Mouse (Mus musculus): ENCODE measurements around the gene Cntn2. TPM values are rescaled to one million over a fixed set of nuclear protein-coding genes. Genes with fewer than 3 reads are reported as not detected.

Gene Cntn2
- 38.9 and 44.0 TPM in 2 replicates for polyA plus RNA-seq (2015; fragmentation: Nextera tagmentation; extraction: Ambion mirVana)

DNA sequence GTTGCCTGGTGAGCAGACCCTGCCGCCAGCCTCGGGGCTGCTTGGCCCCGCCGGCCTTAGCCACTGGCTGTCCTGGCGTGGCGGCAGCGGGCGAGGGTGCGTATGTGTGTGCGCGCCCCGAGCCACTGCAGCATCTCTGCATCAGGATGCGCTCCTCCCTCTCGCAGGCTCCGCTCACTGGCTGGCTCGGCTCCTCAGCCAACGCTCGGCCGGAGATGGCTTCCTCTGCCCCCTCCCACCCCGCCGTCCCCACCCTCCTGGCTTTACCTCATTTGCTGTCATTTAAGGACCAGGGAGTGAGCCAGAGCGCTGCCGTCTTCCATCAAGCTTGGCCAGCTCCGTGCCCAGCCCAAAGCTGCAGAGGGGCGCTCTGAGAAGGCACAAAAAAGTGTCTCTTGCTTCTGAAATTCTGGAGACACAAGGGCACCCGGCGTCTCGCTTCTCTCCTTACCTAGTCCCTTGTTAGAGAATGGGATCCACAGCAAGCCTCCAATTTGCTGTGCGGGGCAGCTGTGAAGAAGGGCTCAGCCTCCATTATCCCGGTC lies at the start of gene Cntn2:
TSS of gene Cntn2 (minus strand) at position 495 of the 545 bp plus-strand sequence.
- 1% methylated on average over 30 of the region's 30 CpGs for WGBS
- Histone ChIP-seq H3K27me3 (replicated peaks) (no peaks in the 10 kb centered on the region), H3K4me2 (peak within 1 kb of the TSS; percentile 80), H3K27ac (peak within 1 kb of the TSS; percentile 85), H3K9me3 (no peaks in the 10 kb centered on the region), H3K4me3 (peak within 1 kb of the TSS; percentile 52), H3K9ac (peak within 1 kb of the TSS; percentile 70), H3K4me1 (peaks cover 43% of the 10 kb centered on the region), H3K36me3 (replicated peaks) (no peaks in the 10 kb centered on the region)
- ATAC-seq (replicated peaks), result peak; percentile 91

GRCm38 (mm10) chr1:132592145-132592544 lies 49.1 kb upstream of the Cntn2 start:
- H3K27me3 ChIP-seq (replicated peaks), result no peaks in the 10 kb centered on the region
- no peak overlapping the region for H3K27ac ChIP-seq
- no peak overlapping the region for H3K4me3 ChIP-seq
- no peak overlapping the region for H3K9ac ChIP-seq
- peaks cover 14% of the 10 kb centered on the region for H3K4me1 ChIP-seq
- WGBS, result 93% methylated on average over 5 of the region's 5 CpGs
- no peaks in the 10 kb centered on the region for H3K9me3 ChIP-seq
- H3K4me2 ChIP-seq, result no peak overlapping the region
- no peaks in the 10 kb centered on the region for H3K36me3 ChIP-seq (replicated peaks)
- no peak for ATAC-seq (replicated peaks)

DNA sequence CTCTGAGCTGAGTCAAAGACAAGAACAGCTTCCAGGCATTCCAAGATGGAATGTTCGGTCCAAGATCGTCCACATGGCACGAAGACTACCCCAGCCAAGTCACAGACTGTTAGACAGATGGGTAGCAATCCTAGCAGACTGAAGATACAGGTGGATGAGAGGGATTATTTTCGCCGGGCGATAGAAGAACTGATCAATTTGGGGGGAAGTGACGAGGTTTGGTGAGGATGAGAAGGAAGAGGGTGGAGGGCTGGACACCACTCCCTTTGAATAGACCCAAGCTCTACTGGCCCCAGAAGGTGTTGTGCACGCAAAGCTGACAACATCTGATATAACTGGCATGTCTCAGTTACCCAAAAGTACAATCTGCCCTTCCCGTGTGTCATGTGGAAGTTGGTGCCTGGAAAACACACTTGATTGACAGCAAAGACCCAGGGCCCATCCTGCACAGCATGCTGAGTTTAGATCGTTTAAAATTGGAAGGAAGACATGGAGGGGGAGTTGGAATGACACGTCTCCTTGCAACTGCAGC lies 48.4 kb upstream of the Cntn2 start:
- 79% methylated on average over 11 of the region's 11 CpGs for WGBS
- Histone ChIP-seq H3K4me2 (no peak overlapping the region), H3K9me3 (no peaks in the 10 kb centered on the region), H3K4me1 (peaks cover 20% of the 10 kb centered on the region), H3K27me3 (replicated peaks) (no peaks in the 10 kb centered on the region), H3K4me3 (no peak overlapping the region), H3K36me3 (replicated peaks) (no peaks in the 10 kb centered on the region), H3K9ac (no peak overlapping the region), H3K27ac (no peak overlapping the region)
- no peak for ATAC-seq (replicated peaks)

DNA sequence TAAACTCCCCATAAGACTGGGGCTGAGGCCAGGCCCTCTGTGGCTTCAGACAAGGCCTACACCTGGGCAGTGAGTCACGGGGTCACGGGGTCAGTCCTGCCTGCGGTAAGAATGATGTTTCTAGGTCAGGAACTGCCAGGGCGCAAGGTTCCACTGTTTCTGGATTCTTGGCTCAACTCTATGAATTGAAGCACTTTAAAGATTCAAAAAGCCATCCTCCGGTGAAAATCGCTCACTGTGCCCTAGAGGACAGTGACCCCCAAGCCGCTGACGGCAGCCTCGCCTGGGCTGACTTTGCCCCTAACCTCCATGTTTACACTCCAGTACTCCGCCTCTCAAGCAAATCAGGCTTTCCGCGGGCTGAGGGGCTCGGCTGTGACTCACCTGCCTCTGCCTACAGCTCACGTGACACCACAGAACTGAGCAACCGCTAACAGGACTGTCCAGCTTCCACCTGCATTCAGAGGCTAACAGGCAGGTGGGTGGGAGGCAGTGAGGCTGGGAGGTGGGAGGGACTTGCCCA lies 43.7 kb upstream of the Cntn2 start:
- Histone ChIP-seq H3K27me3 (replicated peaks) (no peaks in the 10 kb centered on the region), H3K4me3 (no peak overlapping the region), H3K4me1 (peaks cover 57% of the 10 kb centered on the region), H3K4me2 (no peak overlapping the region), H3K9me3 (no peaks in the 10 kb centered on the region), H3K27ac (peak overlapping the region; percentile 88; the same call in 1 of the 2 replicates), H3K36me3 (replicated peaks) (no peaks in the 10 kb centered on the region), H3K9ac (no peak overlapping the region)
- no peak for ATAC-seq (replicated peaks)
- 52% methylated on average over 15 of the region's 15 CpGs for WGBS

DNA sequence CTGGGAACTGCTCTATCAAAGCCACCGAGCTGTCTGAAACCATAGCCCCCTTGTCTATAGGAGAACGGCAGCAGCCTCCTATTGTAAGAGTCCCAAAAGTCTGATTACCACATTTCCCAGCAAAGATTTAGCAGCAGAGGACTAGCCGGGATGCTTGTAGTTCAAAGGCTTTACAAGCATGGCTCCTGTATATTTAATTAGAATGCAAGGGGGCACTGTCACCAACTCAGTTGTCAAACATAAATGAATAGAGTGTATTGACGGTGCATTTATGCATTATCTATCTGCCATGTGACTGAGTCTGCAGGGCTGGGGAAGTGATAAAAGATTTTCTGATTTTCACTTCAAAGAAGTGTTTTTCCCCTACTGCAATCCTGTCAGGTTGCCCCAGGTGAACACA lies 42.3 kb upstream of the Cntn2 start:
- Histone ChIP-seq H3K4me2 (no peak overlapping the region), H3K9ac (no peak overlapping the region), H3K27me3 (replicated peaks) (no peaks in the 10 kb centered on the region), H3K27ac (peak overlapping the region; percentile 88), H3K4me1 (peaks cover 69% of the 10 kb centered on the region), H3K4me3 (no peak overlapping the region), H3K9me3 (no peaks in the 10 kb centered on the region), H3K36me3 (replicated peaks) (no peaks in the 10 kb centered on the region)
- WGBS, result 9% methylated on average over 4 of the region's 4 CpGs
- peak; percentile 22; the same call in 1 of the 2 replicates for ATAC-seq (replicated peaks)

DNA sequence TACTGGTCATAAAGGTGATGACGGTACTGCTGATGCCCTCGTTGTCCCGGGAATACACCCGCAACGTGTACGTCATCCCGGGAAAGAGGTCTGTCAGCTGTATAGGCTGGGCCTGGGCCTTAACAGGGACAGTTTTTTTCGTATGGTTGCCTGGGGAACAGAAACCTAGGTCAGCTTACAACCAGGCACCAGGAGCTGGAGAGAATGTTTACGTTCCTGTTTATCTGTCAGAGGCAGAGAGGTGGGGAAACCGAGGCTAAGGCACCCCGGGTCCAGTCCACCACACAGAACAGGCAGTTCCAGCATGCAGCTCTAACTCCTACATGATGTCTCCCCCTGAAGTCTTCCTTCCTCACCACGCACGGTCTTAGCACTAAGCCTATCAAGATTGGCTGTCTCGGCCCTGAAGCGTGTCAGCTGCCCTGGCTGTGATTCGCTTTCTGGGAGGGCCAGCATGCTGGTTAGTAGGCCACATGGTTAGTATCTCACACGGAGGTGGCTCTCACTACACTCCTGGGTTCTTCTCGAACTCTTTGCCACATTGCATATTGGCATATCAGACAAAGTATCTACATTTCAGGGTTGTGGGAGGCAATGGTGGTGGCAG lies 40.0 kb upstream of the Cntn2 start:
- Histone ChIP-seq H3K4me1 (peaks cover 69% of the 10 kb centered on the region), H3K4me2 (no peak overlapping the region), H3K9me3 (no peaks in the 10 kb centered on the region), H3K27me3 (replicated peaks) (no peaks in the 10 kb centered on the region), H3K9ac (peak overlapping the region; percentile 9; the same call in 1 of the 2 replicates), H3K4me3 (no peak overlapping the region), H3K27ac (peak overlapping the region; percentile 88), H3K36me3 (replicated peaks) (no peaks in the 10 kb centered on the region)
- WGBS, result 55% methylated on average over 18 of the region's 18 CpGs
- ATAC-seq (replicated peaks), result peak; percentile 12; the same call in 1 of the 2 replicates

DNA sequence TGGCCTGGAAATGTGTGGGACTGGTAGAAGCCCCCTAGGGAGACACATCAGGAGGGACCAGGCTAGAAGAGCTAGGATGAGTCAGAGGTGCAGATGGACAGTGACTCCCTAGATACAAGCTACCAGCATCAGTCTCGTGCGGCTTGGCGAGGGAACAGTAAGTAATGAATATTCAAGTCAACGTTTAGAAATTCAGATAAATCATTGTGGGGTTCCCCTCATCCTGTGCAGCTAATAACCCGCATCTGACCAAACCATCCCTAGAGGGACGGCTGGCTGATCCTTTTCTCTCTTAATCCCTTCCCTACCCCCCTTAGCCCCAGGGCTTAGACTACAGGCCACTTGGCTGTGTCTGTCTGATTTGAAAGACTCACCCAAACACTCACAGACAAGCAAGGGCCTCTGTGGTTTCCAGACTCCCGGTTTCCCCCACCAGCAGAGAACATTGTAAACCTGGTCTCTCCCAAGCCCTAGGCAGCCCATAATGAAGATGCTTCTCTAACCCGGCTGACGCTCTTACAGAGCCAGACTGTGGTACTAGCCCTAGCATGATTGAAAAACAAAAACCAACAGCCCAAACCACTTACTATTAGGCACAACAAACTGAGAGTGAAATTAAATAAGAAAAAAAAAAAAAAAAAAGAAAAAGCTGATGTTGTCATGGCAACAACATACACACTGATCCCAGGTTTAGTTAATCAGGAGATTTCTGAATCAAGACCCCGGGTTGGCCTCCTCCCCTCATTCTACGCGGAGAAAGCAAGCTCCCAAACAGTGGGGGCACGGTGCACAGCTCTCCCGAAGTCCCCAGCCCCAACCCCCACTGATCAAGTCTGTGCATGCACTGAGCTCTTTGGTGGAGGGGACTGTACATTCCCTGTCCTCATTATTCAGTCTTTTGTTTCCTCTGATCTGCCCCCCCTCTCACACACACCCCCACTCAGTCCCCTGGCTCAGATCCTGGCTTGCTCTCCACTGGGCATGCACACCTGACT lies 39.1 kb upstream of the Cntn2 start:
- 6% methylated on average over 14 of the region's 14 CpGs for WGBS
- peak; percentile 71 for ATAC-seq (replicated peaks)
- H3K36me3 ChIP-seq (replicated peaks), result no peaks in the 10 kb centered on the region

GRCm38 (mm10) chr1:132580063-132580462 lies 37.0 kb upstream of the Cntn2 start:
- Histone ChIP-seq H3K4me3 (no peak overlapping the region), H3K27me3 (replicated peaks) (no peaks in the 10 kb centered on the region), H3K27ac (no peak overlapping the region), H3K9ac (no peak overlapping the region), H3K9me3 (no peaks in the 10 kb centered on the region), H3K36me3 (replicated peaks) (no peaks in the 10 kb centered on the region), H3K4me1 (peaks cover 44% of the 10 kb centered on the region), H3K4me2 (no peak overlapping the region)
- ATAC-seq (replicated peaks), result no peak
- WGBS, result 86% methylated on average over 7 of the region's 7 CpGs

More for the DNA sequence above, 39.1 kb upstream of the Cntn2 start:
- Histone ChIP-seq H3K27ac (peak overlapping the region; percentile 88), H3K9ac (peak overlapping the region; percentile 12; the same call in 1 of the 2 replicates), H3K9me3 (no peaks in the 10 kb centered on the region), H3K4me2 (no peak overlapping the region), H3K4me3 (no peak overlapping the region), H3K27me3 (replicated peaks) (no peaks in the 10 kb centered on the region), H3K4me1 (peaks cover 65% of the 10 kb centered on the region)

- ATAC-seq (replicated peaks), result no peak
- no peak overlapping the region for H3K4me2 ChIP-seq
- 98% methylated on average over 8 of the region's 8 CpGs for WGBS
Measured at GRCm38 (mm10) chr1:132576845-132577244, 33.8 kb upstream of the Cntn2 start.

DNA sequence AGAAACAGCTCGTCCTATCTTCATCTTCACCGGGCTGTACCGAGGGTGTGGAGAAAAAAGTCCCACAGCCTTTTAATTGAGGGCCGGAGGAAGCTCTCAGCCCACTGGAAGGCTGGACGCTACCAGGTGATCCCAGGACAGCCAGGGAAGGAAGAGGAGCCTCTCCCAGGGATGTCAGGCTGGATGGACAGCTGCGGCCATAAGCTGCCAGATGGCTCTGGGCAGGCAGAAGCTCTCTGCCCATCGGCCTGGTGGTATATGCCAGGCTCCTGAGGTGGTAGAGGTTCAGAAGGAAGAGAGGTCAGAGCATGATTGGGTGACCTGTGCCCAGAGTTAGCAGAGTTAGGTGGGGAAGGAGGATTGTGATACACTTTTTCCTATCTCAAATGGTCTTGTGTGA lies 29.8 kb upstream of the Cntn2 start:
- ATAC-seq (replicated peaks), result no peak
- Histone ChIP-seq H3K36me3 (replicated peaks) (peaks cover 8% of the 10 kb centered on the region; the same call in 1 of the 2 replicates), H3K27ac (no peak overlapping the region), H3K9me3 (no peaks in the 10 kb centered on the region), H3K4me1 (0 out of 2 replicates have a peak, but pooled peaks cover 3% of the 10 kb centered on the region), H3K9ac (no peak overlapping the region), H3K27me3 (replicated peaks) (no peaks in the 10 kb centered on the region), H3K4me2 (no peak overlapping the region), H3K4me3 (no peak overlapping the region)
- 92% methylated on average over 7 of the region's 7 CpGs for WGBS

More at GRCm38 (mm10) chr1:132576845-132577244, 33.8 kb upstream of the Cntn2 start:
- no peak overlapping the region for H3K4me3 ChIP-seq
- no peaks in the 10 kb centered on the region; the same call in 1 of the 2 replicates for H3K36me3 ChIP-seq (replicated peaks)
- peaks cover 13% of the 10 kb centered on the region for H3K4me1 ChIP-seq
- no peaks in the 10 kb centered on the region for H3K27me3 ChIP-seq (replicated peaks)
- H3K9ac ChIP-seq, result no peak overlapping the region
- no peaks in the 10 kb centered on the region for H3K9me3 ChIP-seq
- H3K27ac ChIP-seq, result no peak overlapping the region

DNA sequence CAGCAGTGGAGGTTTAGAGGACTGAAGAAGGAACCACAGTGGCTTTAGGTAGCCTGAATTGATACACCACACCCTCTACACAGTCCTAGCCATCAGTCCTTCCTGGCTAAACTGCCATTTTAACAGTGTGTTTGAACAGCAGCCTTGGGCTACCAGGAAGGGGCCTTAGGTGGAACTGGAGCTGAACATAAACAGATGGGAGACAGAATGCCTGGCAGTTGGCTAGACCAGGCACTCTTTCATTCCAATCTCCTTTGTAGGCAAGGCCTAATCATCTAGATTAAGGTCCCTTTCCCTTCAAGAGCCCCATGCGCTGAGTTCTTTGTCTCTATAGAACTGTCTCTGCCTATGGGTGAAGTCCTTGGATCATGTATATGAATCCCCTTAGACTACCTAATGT lies 28.6 kb upstream of the Cntn2 start:
- ATAC-seq (replicated peaks), result no peak
- Histone ChIP-seq H3K9me3 (no peaks in the 10 kb centered on the region), H3K27me3 (replicated peaks) (no peaks in the 10 kb centered on the region), H3K27ac (no peak overlapping the region), H3K4me1 (0 out of 2 replicates have a peak, but pooled peaks cover 3% of the 10 kb centered on the region), H3K36me3 (replicated peaks) (peaks cover 8% of the 10 kb centered on the region; the same call in 1 of the 2 replicates), H3K4me2 (no peak overlapping the region), H3K9ac (no peak overlapping the region), H3K4me3 (no peak overlapping the region)
- 95% methylated on average over 1 of the region's 1 CpGs for WGBS

Data from midbrain, embryonic 15.5 days (tissue).